Comparison of ENCODE assay signal across 8 mouse cellular contexts in the genomic region with DNA sequence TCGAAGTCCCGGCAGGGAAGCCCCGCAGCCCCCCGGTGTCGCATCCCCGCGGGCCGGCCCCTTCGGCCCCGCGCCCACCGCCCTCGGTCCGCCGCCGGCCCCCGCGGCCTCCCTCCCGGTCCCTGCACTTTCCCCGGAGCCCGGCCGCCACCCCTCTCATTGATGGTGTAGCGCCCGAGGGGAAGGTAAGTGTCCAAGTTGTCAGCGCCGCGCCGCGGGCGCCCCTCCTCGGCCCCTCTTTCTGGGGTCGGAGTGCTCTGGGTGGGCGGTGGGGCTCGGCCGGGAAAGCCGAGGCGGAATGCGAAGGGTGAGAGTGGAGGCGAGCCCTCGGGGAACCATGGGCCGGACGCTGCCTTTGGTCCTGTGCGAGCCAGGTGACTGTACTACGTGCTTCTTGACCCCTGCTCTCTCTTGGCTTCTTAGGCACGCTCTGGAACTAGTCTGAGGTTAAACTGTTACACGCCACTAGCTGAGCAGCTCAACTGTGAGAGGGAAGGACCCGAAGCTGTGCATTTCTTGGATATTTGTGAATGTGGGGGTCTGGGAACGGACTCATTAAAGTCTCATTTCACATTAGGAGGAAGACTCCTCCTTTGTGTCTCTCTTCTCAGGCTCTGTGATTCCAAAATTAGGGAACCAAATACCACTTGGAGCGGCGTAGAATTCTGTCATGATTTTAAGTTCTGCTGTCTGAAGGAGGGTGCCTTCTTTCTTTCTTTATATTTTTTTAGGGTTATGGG. TPM values are rescaled to one million over a fixed set of nuclear protein-coding genes. Genes with fewer than 3 reads are reported as not detected.
DNase-seq lines count a peak whose midpoint lies in the region; ATAC-seq and TF ChIP-seq lines count a peak whose summit lies in the region.

No protein-coding gene starts in this region.

- H3K4me3 ChIP-seq in lung, embryonic 16.5 days (ENCODE audit: low read length), result peak overlapping the region; percentile 99
- peak overlapping the region; percentile 80 for H3K4me3 ChIP-seq in olfactory bulb, adult 2 months (ENCODE audit: insufficient read depth, low read depth, low read length)

- POLR2A ChIA-PET in Patski (lab: Charles Lee), result interaction anchor here (0.8 to 1.9 kb wide), 4 partner anchors 8 to 24 kb away, joined by 3 to 10 read pairs (median 8); no protein-coding TSS in a partner anchor

- peak; percentile 47 for ATAC-seq in Patski
- ATAC-seq in lung, embryonic 16.5 days (ENCODE audit: low read depth), result peak; percentile 20

- TF ChIP-seq CTCF in Patski (IDR thresholded peaks at IDR 0.05), result no peak
- TF ChIP-seq CTCF in olfactory bulb, adult 2 months (IDR thresholded peaks at IDR 0.05; ENCODE audit: insufficient read depth, low read depth, low read length), result no peak

- in situ Hi-C loops in Patski (cut with MboI; ENCODE audit: low pct_unique_long_range_greater_than_20kb), result no loop called here

- CTCF ChIA-PET in Patski (lab: Charles Lee), result interaction anchor here (1.2 to 1.8 kb wide), 2 partner anchors 12 to 25 kb away, joined by 4 to 6 read pairs; no protein-coding TSS in a partner anchor

- peaks cover 20% of the 10 kb centered on the region for H3K4me1 ChIP-seq in lung, embryonic 16.5 days (replicated peaks; ENCODE audit: control insufficient read depth, insufficient read depth, low read length)
- H3K4me1 ChIP-seq in olfactory bulb, adult 2 months (ENCODE audit: control insufficient read depth, insufficient read depth, low read length), result no peaks in the 10 kb centered on the region

- H3K4me2 ChIP-seq in lung, embryonic 16.5 days (ENCODE audit: low read depth, low read length), result peak overlapping the region; percentile 84

- H3K27ac ChIP-seq in lung, embryonic 16.5 days (ENCODE audit: low read length), result peak overlapping the region; percentile 99
- H3K27ac ChIP-seq in olfactory bulb, adult 2 months (ENCODE audit: insufficient read depth, low read depth, low read length), result peak overlapping the region; percentile 86

- no peaks in the 10 kb centered on the region for H3K9me3 ChIP-seq in lung, embryonic 16.5 days (ENCODE audit: control insufficient read depth, low read length)

- DNase-seq in B cell, adult 2 months, result peak; percentile 50 to 58
- no peak for DNase-seq in Patski (ENCODE audit: low read depth, low spot score)
- peak; percentile 72 for DNase-seq in embryo, embryonic 9.5 days (ENCODE audit: extremely low spot score)
- DNase-seq in heart, adult 9 months (ENCODE audit: low spot score in 2 of 2), result peak; percentile 45 to 51
- peak; percentile 89 for DNase-seq in kidney, adult 9 months
- DNase-seq in urinary bladder, postnatal 4 days (ENCODE audit: low spot score in 2 of 2), result peak; percentile 39 to 60

- H3K27me3 ChIP-seq in Patski, result no peaks in the 10 kb centered on the region
- no peaks in the 10 kb centered on the region for H3K27me3 ChIP-seq in lung, embryonic 16.5 days (ENCODE audit: control insufficient read depth, insufficient read depth, low read depth, low read length)

- H3K36me3 ChIP-seq in lung, embryonic 16.5 days (ENCODE audit: control insufficient read depth, insufficient read depth, low read length), result no peaks in the 10 kb centered on the region

- peak overlapping the region; percentile 99 for H3K9ac ChIP-seq in lung, embryonic 16.5 days (ENCODE audit: low read length)

- WGBS in lung, embryonic 16.5 days, result under 1% methylated on average over 44 of the region's 50 CpGs
- 1% methylated on average over 50 of the region's 50 CpGs for WGBS in olfactory bulb, adult 2 months

- no peak for TF ChIP-seq POLR2A in olfactory bulb, adult 2 months (IDR thresholded peaks at IDR 0.05; ENCODE audit: insufficient read depth, low read depth, low read length)

RNA-seq across cellular contexts. Expression of a gene that starts 0.6 kb away (rescaled TPM):
- polyA plus RNA-seq in Patski (2021), result 155 TPM
- 24.8 and 30.3 TPM in 2 replicates for polyA plus RNA-seq in lung, embryonic 16.5 days (2015; fragmentation: Nextera tagmentation; extraction: Ambion mirVana)
- polyA plus RNA-seq in olfactory bulb, adult 2 months (2012; ENCODE audit: insufficient read depth, insufficient read length, low replicate concordance, missing spikeins), result 249 and 288 TPM in 2 replicates

RNA-seq across cellular contexts. Expression of a gene that starts 45.5 kb away (rescaled TPM):
- 47.1 TPM for polyA plus RNA-seq in Patski (2021)
- polyA plus RNA-seq in lung, embryonic 16.5 days (2015; fragmentation: Nextera tagmentation; extraction: Ambion mirVana), result 1,425 and 1,551 TPM in 2 replicates
- 1,081 TPM in 1 of 2 replicates, not detected in the other for polyA plus RNA-seq in olfactory bulb, adult 2 months (2012; ENCODE audit: insufficient read depth, insufficient read length, low replicate concordance, missing spikeins)
